Mouse (Mus musculus) layer of hippocampus, adult 2 months (tissue): ENCODE results near the gene Dnajc22. TPM values are rescaled to one million over a fixed set of nuclear protein-coding genes. Genes with fewer than 3 reads are reported as not detected.
A peak's percentile ranks its signal among the peaks of the same experiment; 100 is the strongest.

ENCODE experiments used
- DNase-seq, 2 experiments: peaks; one replicate each; pipeline ENCODE4 v3.0.0; 2022; ENCODE audit warnings: low spot score in 2 of 2
- H3K27ac ChIP-seq: fragments of 200-600 bp; 2 replicates; pipeline ENCODE4 v1.8.1; 2022
- H3K4me3 ChIP-seq: fragments of 200-600 bp; 2 replicates; pipeline ENCODE4 v1.8.1; 2022; ENCODE audit warnings: mild to moderate bottlenecking
- CTCF ChIP-seq: fragments of 200-600 bp; conservative IDR thresholded peaks from 2 replicates; pipeline ENCODE4 v1.8.1; 2022; ENCODE audit warnings: antibody characterized with exemption, mild to moderate bottlenecking, moderate library complexity
- total RNA-seq, 2 experiments: library from RNA; stranded (reverse); gene quantifications; 2 replicates each; pipeline ENCODE4 v1.2.3; 2021

Dnajc22 gene
- total RNA-seq, 2 experiments from 2014 or later = 0.31 TPM; not detected in 1

DNA sequence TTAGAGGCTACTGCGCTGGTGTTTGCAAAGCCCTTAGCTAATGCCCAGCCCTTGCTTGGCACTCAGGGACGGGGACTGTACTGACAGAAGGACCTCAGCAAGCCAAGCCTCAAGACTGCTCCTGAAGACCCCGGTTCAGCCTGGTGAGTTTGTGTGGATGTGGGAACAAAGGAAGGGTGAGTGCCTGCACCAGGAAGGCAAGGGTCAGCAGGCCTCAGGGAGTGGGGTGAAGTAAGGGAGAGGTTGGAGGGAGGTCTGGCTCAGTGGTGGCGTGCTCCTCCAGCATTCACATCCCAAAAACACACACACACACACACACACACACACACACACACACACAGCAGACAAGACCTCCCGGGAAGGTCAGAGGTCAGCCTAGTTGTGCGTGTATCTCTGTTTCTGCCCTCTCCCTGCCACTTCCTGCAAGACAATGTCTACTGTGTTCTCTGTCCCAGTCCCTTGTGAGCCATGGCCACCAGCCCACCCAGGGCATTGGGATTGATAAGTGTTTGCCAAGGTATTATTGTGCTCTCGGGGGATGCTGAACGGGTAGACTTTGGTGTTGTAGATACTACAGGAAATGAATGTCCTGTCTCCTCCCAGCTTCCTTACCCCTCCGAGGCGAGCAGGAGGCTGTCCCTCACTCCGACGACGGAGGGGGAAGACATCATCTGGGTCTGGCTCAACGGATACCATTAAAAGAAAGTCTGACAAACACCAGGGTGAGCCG, 14.6 kb upstream of the Dnajc22 start:
- H3K27ac ChIP-seq = no peak overlapping the region
- DNase-seq = no peak
- no peak for TF ChIP-seq CTCF
- no peak overlapping the region for H3K4me3 ChIP-seq

DNA sequence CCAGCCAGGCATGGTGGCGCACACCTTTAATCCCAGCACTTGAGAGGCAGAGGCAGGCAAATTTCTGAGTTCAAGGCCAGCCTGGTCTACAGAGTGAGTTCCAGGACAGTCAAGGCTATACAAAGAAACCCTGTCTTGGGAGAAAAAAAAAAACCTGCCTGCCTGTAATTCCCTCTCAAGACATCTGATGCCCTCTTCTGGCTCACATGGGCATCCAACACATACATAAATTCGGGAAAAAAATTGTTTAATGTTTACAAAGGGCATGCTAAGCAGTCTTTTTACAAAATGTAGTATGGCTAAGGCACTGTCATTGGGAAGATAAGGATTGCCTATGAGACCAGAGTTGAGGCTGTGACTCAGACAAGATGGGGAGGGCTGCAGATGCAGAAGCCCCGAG, 13.2 kb upstream of the Dnajc22 start:
- H3K27ac ChIP-seq = no peak overlapping the region
- no peak for DNase-seq
- no peak overlapping the region for H3K4me3 ChIP-seq
- peak; percentile 52 for TF ChIP-seq CTCF

DNA sequence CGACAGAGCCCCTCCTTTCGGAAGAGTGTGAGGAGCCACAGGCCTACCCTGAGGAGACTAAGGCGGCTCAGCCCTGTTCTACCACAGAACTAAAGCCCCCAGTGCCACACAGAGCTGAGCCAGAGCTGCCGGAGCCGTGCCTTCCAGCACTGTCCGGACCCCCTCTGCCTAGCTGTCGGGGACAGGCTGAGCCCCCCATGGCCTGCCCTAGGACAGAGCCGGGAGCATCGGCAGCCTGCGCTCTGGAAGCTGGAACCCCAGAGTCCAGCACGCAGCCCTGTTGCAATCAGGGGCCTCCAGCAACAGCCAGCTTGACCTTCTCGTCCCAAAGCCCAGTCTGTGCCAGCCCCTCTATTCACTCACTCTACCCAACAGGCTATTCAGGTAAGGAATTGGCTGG, 10.6 kb upstream of the Dnajc22 start:
- Histone ChIP-seq H3K4me3 (no peak overlapping the region), H3K27ac (no peak overlapping the region)
- DNase-seq = no peak
- no peak for TF ChIP-seq CTCF

DNA sequence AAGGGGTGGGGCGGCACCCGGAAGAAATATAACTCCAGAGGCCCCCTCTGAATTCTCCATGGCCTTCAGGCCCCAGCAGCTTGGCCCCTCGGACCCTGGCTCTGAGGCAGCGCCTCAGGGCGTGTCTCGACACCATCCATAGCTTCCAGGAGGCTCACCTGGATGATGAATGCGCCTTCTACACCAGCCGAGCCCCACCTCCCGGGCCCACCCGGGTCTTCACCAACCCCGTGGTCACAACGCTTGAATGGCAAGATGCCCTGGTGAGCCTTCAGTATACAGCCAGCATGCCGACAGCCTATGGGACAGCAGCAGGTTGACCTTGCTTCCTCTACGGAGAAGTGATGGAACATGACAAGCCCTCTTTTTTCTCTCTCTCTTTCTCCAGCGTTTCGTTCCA, 10.1 kb upstream of the Dnajc22 start:
- TF ChIP-seq CTCF = no peak
- no peak for DNase-seq
- no peak overlapping the region for H3K4me3 ChIP-seq
- no peak overlapping the region for H3K27ac ChIP-seq

DNA sequence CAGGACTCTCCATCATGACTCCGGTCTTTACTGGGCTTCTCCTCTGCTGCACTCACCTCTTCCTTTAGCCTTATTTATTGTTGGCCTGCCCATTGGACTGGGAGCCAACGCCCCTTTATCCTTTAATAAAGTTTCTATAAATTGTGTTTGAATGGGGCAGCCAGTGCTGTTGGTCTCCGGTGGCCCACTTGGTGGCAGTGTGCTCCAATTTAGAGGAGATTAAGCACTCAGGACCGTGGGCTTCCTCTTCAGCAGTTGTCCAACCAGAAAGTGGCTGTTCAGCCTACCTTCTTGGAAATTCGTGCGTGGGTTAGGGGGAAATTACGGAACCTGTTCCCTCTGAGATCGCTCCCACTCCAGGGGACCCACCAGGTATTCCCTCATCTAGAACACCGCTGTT, 9.7 kb upstream of the Dnajc22 start:
- no peak overlapping the region for H3K4me3 ChIP-seq
- DNase-seq = peak in 1 of 2 experiments; percentile 65
- H3K27ac ChIP-seq = no peak overlapping the region
- peak; percentile 87 for TF ChIP-seq CTCF

DNA sequence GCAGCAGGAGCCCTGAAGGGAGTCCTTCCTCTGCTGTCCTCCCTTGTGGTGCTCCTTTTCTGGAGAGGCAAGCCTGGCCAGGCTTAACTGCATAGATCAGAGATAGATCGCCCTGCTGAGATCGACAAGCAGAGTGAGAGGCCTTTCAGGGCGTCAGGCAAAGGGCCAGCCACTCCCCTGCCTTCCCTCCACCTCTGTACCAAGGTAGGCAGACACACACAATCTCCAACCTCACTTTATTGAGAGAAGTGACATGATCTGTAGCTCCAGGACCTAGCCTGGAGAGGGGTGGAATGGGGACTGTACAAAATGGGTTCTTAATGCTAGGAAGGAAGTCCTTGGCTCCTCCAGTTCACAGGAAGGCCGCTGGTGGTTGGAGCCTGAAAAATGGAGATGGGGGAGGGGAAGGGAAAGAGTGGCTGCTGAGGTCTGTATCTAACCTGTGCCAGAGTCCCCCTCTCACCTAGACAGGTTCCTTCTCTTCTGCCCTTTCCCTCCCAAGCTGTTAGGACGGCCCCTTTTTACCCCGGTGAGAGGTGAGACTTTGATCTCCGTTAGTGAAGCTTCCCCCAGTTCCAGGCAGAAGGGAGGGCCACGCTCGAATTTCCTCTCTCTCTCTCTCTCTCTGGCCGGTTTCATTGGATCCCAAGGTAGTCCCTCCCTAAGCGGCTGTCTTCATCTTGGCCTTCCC, 9.0 kb upstream of the Dnajc22 start:
- no peak overlapping the region for H3K27ac ChIP-seq
- no peak overlapping the region for H3K4me3 ChIP-seq
- TF ChIP-seq CTCF = no peak
- DNase-seq = no peak

DNA sequence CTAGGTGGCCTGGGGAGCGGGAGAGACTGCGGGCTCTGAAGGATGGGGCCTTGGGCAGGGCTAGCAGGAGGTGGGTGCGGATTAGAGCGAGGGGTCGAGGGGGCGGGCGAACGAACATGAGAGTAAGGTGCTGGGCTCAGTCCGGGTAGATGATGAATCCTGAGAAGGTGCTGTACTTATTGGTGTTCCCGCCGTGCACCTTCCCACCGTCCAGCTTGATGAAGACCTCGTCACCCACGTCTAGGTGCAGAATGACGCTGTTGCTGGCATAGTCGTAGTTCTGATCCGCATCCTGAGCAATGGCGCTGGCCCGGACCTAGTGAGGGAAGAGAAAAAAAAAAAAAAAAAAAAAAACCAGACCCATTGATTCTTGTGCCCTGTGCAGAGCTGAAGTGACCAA, 8.4 kb upstream of the Dnajc22 start:
- no peak overlapping the region for H3K27ac ChIP-seq
- H3K4me3 ChIP-seq = no peak overlapping the region
- no peak for TF ChIP-seq CTCF
- DNase-seq = no peak

DNA sequence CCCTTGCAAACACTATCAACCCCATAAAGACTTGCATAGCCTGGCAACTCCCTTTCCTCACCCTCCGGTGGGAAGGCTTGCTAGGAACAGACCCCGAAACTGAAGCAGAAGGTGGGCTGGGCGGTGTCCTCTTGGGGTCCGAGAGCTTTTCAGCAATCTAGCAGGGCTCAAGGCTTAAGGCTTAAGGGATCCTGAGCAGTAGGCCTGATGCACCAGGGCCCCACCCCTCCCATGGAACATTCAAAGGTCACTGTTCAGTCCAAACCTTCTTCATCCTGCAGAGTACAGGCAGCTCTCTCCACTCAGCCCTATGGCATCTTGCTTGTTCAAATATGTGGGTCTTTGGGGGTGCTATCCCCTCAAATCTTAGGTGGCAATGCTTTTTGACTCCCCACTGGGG, 7.0 kb upstream of the Dnajc22 start:
- Histone ChIP-seq H3K4me3 (no peak overlapping the region), H3K27ac (no peak overlapping the region)
- DNase-seq = no peak
- TF ChIP-seq CTCF = no peak

DNA sequence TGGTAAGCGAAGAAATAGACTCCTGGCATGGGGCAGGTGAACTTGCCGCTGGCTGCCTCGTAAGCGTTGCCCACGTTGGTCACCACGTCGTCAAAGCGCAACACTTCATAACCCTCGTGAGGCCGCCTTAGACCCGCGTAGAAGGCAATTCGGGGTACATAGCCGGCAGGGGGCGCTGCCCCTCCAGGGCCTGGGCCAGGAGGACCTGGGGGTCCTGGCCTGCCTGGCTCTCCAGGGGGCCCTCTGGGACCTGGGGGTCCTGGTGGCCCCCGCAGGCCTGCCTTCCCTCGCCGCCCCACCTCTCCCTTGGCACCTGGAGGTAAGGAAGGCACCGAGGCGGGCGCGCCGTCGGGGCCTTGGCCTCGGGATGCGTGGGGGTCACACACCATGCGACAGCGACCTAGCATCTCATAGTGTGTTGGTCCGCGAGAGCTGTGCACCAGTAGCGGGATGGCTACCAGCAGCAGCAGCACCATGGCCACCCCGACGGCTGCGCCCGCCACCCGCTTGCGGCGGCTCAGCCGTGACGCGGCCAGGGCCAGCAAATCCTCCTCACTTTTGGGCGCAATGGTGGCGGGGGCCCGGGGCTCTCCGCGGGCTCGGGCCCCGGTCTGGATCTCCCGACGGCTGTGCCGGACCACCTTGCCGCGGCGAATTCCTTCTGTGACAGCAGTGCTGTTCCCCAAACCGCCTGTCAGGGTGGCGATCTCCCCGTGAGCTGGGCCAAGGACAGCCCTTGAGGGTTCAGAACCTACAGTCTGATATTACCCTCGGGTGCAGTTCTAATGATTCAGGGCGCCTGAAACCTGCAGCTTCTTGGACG, 5.5 kb upstream of the Dnajc22 start, which contains the start of gene C1ql4:
TSS of gene C1ql4 (minus strand) at position 565 of the 823 bp plus-strand sequence.
- DNase-seq = no peak
- Histone ChIP-seq H3K4me3 (0 out of 2 replicates have a peak within 1 kb of the TSS, but pooled peaks have one; percentile 3), H3K27ac (no peak within 1 kb of the TSS)
- TF ChIP-seq CTCF = peak; percentile 67

DNA sequence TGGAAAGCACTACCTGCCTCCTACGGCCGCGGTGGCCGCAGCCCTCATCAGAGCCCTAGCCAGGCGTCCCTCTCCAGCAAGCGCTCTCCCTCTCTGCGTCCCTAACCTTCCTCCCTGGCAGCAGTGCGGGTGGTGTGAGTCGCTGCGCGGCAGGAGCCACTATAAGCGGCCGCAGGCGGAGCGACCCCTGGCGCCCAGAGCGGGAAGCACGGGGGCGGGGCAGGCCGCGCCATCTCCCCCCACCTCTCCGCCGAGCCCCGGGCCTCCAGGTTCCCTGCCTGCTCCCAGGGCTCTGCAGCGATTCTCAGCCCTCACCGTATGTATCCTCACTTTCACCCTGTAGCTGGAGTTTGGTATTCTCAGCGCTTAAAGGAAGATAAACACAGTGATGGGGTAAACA, 4.7 kb upstream of the Dnajc22 start:
- DNase-seq = peak in 1 of 2 experiments; percentile 65
- 0 out of 2 replicates have a peak overlapping the region, but pooled peaks have one; percentile 3 for H3K4me3 ChIP-seq
- H3K27ac ChIP-seq = no peak overlapping the region
- TF ChIP-seq CTCF = peak; percentile 94

DNA sequence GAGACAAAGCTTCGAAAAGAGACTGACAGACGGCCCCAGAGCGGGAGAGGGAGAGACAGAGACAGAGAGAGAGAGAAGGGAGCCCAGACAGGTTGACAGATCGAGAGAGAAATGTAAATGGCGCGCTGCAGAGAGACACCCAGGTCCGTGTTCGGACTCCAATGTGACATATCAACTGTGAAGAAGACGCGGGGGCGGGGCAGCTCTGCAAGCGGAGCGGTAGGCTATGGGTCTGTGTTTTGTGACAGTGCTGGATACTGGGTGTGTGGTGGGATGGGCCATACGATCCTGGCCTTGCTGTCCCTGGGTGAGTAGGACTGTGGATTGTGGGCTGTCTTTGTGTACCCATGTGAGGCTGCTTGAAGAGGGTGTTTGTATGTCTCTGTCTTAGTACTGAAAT, 3.9 kb upstream of the Dnajc22 start:
- no peak overlapping the region for H3K4me3 ChIP-seq

DNA sequence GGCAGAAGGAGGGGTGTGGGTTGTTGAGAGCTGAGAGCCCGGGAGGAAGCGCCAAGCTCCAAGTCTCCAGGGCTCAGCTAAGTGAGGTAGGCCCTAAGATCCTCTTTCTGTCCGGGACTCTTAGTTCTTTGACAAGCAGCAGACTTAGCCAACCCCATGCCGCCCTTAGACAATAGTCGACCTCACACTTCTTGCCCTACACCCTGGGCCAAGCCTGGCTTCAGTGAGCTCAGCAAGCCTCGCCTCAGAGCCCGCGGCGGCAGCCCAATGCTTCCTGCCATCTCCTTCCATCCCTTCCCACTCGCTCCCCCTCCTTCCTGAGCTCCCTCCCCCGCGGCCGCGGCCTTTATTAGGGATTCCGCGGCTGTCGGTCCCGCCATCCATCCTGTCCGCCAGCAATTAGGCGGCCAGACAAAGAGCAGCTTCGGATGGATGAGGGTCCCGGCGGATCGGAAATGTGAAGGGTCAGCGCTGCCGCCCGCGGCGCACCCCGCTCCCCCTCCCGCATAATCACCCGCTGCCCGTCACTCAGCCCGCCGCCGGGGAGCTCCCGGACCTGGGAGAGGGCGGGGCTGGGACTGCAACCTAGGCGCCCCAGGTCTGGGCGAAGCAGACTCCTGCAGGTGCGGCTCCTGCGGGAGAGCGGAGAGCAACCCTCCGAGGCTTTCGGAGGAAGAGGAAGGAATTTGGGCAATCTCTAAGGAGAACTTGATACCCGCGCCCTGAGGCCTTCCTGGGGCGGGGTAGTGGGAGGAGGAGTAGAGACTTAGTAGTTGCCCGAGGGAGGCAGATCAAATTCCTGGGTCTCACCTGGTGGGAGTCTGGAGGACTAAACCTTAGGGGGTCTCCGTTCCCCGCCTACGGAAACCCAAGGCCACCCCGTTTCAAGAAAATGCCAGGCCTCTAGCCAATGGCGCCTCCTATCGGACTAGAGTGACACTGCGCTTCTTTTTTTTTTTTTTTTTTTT, 605 bp downstream of the Dnajc22 start:
- peak; percentile 66 for TF ChIP-seq CTCF
- no peak overlapping the region for H3K27ac ChIP-seq

More for the DNA sequence above, 3.9 kb upstream of the Dnajc22 start:
- H3K27ac ChIP-seq = no peak overlapping the region
- no peak for TF ChIP-seq CTCF
- DNase-seq = no peak

More for the DNA sequence above, 605 bp downstream of the Dnajc22 start:
- H3K4me3 ChIP-seq = peak overlapping the region; percentile 56
- no peak for DNase-seq
